Mouse (Mus musculus): ENCODE data around the gene Htr6. TPM values are rescaled to one million over a fixed set of nuclear protein-coding genes. Genes with fewer than 3 reads are reported as not detected.

Gene Htr6
- polyA plus RNA-seq, 1 experiment, result 0.76 TPM

DNA sequence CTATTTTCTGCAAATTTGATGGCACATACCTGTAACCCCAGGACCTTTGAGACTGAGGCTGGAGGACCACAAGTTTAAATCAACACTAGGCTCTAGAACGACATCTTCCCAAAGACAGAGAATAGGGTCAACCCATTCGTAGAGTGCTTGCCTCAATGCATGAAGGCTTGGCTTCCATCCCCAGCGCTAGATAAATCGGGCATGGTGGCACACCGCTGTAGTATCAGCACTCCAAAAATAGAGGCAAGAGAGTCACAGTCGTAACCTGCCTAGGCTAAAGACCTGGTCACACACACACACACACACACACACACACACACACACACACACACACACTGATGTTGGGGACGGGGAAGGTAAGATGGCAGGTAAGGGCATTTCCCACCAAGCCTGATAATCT is 4.9 kb upstream of the Htr6 start:
- Histone ChIP-seq H3K36me3 (ENCODE audit: control insufficient read depth, insufficient read depth, low read length) (peaks cover 5% of the 10 kb centered on the region; the same call in 1 of the 2 replicates), H3K27ac (ENCODE audit: insufficient read depth, low read depth, low read length) (no peak overlapping the region), H3K4me3 (ENCODE audit: low read depth, low read length) (no peak overlapping the region), H3K27me3 (ENCODE audit: control insufficient read depth, insufficient read depth, low read length) (peaks cover 5% of the 10 kb centered on the region), H3K4me1 (ENCODE audit: control insufficient read depth, insufficient read depth, insufficient read length, low read length) (peaks cover 18% of the 10 kb centered on the region)
- no peak for TF ChIP-seq POLR2A (IDR thresholded peaks at IDR 0.05; ENCODE audit: low read depth, low read length)
- WGBS, result 87% methylated on average over 7 of the region's 7 CpGs

DNA sequence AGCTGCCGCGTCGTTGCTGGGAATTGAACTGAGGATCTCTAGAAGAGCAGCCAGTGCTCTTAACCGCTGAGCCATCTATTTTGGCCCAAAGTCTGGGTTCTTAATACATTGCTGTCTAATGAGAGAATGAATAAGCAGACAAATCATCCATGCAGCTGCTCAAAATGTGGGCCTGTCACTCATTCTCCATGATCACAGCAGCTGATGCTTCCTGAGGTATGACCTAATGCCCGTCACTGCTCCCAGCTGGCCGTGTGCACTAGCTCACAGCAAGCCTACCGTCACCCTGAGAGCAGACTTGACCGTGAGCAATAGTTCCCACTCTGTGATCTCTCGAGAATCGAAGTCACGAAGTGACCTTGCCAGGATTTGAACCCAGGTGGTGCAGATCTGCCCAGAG is 4.1 kb upstream of the Htr6 start:
- Histone ChIP-seq H3K36me3 (ENCODE audit: control insufficient read depth, insufficient read depth, low read length) (peaks cover 4% of the 10 kb centered on the region; the same call in 1 of the 2 replicates), H3K4me3 (ENCODE audit: low read depth, low read length) (no peak overlapping the region), H3K4me1 (ENCODE audit: control insufficient read depth, insufficient read depth, insufficient read length, low read length) (peaks cover 24% of the 10 kb centered on the region), H3K27me3 (ENCODE audit: control insufficient read depth, insufficient read depth, low read length) (peaks cover 13% of the 10 kb centered on the region), H3K27ac (ENCODE audit: insufficient read depth, low read depth, low read length) (no peak overlapping the region)
- TF ChIP-seq CTCF (IDR thresholded peaks at IDR 0.05; ENCODE audit: extremely low read depth, insufficient read length, insufficient replicate concordance, low read depth, low read length) (no peak), POLR2A (IDR thresholded peaks at IDR 0.05; ENCODE audit: low read depth, low read length) (no peak)
- WGBS, result 89% methylated on average over 11 of the region's 11 CpGs

DNA sequence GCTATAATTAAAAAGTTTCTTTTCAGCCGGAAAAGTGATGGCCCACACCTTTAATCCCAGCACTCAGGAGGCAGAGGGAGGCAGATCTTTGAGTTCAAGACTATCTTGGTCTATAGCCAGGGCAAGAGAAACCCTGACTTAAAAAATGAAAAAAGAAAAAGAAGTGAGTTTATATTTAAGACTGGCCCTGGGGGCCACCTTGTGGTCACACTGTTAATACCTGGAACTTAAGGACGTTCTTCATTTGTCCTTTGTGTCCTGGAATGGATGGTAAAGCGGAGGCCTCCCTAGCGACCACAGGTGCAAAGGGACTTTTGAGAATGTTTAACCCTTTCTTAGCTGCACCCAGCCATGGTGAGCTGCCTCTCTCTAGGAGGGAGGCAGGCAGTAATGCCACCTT is 3.4 kb upstream of the Htr6 start:
- Histone ChIP-seq H3K4me3 (ENCODE audit: low read depth, low read length) (no peak overlapping the region), H3K27ac (ENCODE audit: insufficient read depth, low read depth, low read length) (no peak overlapping the region), H3K36me3 (ENCODE audit: control insufficient read depth, insufficient read depth, low read length) (peaks cover 2% of the 10 kb centered on the region; the same call in 1 of the 2 replicates), H3K4me1 (ENCODE audit: control insufficient read depth, insufficient read depth, insufficient read length, low read length) (peaks cover 26% of the 10 kb centered on the region), H3K27me3 (ENCODE audit: control insufficient read depth, insufficient read depth, low read length) (peaks cover 20% of the 10 kb centered on the region)
- TF ChIP-seq POLR2A (IDR thresholded peaks at IDR 0.05; ENCODE audit: low read depth, low read length) (no peak), CTCF (IDR thresholded peaks at IDR 0.05; ENCODE audit: extremely low read depth, insufficient read length, insufficient replicate concordance, low read depth, low read length) (0 out of 2 replicates have a peak, but pooled peaks have one; percentile 6)
- WGBS, result 18% methylated on average over 4 of the region's 4 CpGs

DNA sequence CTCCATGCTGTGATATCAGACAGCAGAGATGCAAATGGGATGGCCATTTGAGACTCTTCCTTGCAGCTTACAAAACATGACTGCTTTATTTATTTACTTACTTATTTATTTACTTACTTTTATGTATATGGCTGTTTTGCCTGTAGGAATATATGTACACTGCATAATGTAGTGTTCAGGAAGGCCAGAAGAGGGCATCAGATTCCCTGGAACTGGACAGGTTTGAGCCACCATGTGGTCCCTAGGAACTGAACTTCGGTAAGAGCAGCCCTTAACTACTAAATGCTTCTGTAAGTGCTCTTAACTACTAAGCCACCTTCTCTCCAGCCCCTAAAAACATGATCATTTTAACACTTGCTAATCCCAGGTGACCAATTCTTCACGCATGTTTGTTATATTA is 2.9 kb upstream of the Htr6 start:
- TF ChIP-seq CTCF (IDR thresholded peaks at IDR 0.05; ENCODE audit: extremely low read depth, insufficient read length, insufficient replicate concordance, low read depth, low read length) (peak; percentile 32; the same call in 1 of the 2 replicates), POLR2A (IDR thresholded peaks at IDR 0.05; ENCODE audit: low read depth, low read length) (no peak)
- WGBS, result 30% methylated on average over 2 of the region's 2 CpGs

DNA sequence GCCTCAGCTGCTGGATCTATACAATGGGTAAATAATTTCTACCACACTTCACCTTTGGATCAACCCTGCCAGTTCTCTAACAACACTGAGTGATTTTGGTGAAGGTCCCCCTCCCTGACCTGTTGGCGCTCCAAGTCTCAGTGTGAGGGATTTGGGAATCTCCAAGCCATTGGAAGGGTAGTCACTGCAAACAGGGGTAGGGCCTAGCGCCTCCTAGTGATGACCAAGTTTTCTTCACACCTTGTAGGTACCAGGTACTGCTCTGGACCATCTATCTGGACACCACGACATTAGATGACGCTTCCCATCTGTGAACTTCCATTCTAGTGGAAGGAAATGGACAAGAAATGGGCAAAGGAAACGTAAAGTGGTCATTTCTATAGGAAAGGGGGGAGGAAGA is 545 bp upstream of the Htr6 start:
- TF ChIP-seq POLR2A (IDR thresholded peaks at IDR 0.05; ENCODE audit: low read depth, low read length), result no peak
- TF ChIP-seq CTCF (IDR thresholded peaks at IDR 0.05; ENCODE audit: extremely low read depth, insufficient read length, insufficient replicate concordance, low read depth, low read length), result peak; percentile 44; the same call in 1 of the 2 replicates
- 18% methylated on average over 5 of the region's 5 CpGs for WGBS
- H3K4me3 ChIP-seq (ENCODE audit: low read depth, low read length), result peak overlapping the region; percentile 61; the same call in 1 of the 2 replicates

More for the DNA sequence above, 2.9 kb upstream of the Htr6 start:
- H3K4me1 ChIP-seq (ENCODE audit: control insufficient read depth, insufficient read depth, insufficient read length, low read length), result peaks cover 26% of the 10 kb centered on the region
- H3K36me3 ChIP-seq (ENCODE audit: control insufficient read depth, insufficient read depth, low read length), result peaks cover 2% of the 10 kb centered on the region; the same call in 1 of the 2 replicates
- H3K4me3 ChIP-seq (ENCODE audit: low read depth, low read length), result no peak overlapping the region
- H3K27me3 ChIP-seq (ENCODE audit: control insufficient read depth, insufficient read depth, low read length), result peaks cover 23% of the 10 kb centered on the region
- no peak overlapping the region for H3K27ac ChIP-seq (ENCODE audit: insufficient read depth, low read depth, low read length)

DNA sequence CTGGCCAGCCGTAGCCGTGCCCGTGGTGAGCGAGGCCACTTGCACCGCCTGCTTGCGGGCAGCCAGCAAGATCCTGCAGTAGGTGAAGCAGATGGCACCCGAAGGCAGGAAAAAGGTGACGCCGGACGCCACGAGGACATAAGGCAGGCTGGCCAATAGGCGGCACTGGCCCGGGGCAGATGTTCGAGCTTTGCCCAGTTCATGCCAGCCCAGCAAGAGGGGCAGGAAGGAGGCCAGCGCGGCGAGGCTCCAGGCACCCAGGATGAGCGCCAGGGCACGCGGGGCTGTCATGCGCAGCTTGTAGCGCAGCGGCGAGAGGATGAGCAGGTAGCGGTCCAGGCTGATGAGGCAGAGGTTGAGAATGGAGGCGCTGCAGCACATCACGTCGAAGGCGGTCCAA is 1.3 kb downstream of the Htr6 start:
- 30% methylated on average over 29 of the region's 29 CpGs for WGBS
- no peak for TF ChIP-seq POLR2A (IDR thresholded peaks at IDR 0.05; ENCODE audit: low read depth, low read length)
- no peak for TF ChIP-seq CTCF (IDR thresholded peaks at IDR 0.05; ENCODE audit: extremely low read depth, insufficient read length, insufficient replicate concordance, low read depth, low read length)
- no peaks in the 10 kb centered on the region for H3K36me3 ChIP-seq (ENCODE audit: control insufficient read depth, insufficient read depth, low read length)

More for the DNA sequence above, 545 bp upstream of the Htr6 start:
- H3K36me3 ChIP-seq (ENCODE audit: control insufficient read depth, insufficient read depth, low read length), result no peaks in the 10 kb centered on the region
- peaks cover 23% of the 10 kb centered on the region for H3K27me3 ChIP-seq (ENCODE audit: control insufficient read depth, insufficient read depth, low read length)
- peaks cover 11% of the 10 kb centered on the region for H3K4me1 ChIP-seq (ENCODE audit: control insufficient read depth, insufficient read depth, insufficient read length, low read length)
- H3K27ac ChIP-seq (ENCODE audit: insufficient read depth, low read depth, low read length), result no peak overlapping the region

DNA sequence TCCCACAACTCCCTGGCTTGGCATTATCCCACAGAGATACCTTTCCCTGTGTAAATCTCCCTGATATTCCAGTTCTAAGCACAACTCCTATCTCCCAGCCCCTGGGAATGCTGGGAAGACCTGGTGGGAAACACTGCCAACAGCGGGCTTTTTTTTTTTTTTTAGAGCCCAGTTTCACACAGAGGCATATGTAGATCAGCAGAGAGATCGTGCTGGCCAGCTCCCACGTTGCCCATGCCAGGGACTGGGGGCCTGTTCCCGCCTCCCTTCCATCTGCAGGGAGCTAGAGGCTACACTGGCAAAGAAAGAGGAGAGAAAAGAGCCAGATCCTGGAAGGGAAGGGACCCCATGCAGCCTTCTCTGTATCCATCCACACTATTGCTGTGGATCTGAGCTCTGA is 7.1 kb downstream of the Htr6 start:
- Histone ChIP-seq H3K27me3 (ENCODE audit: control insufficient read depth, insufficient read depth, low read length) (no peaks in the 10 kb centered on the region; the same call in 1 of the 2 replicates), H3K36me3 (ENCODE audit: control insufficient read depth, insufficient read depth, low read length) (no peaks in the 10 kb centered on the region), H3K4me1 (ENCODE audit: control insufficient read depth, insufficient read depth, insufficient read length, low read length) (no peaks in the 10 kb centered on the region; the same call in 1 of the 2 replicates), H3K4me3 (ENCODE audit: low read depth, low read length) (no peak overlapping the region), H3K27ac (ENCODE audit: insufficient read depth, low read depth, low read length) (no peak overlapping the region)
- no peak for TF ChIP-seq POLR2A (IDR thresholded peaks at IDR 0.05; ENCODE audit: low read depth, low read length)
- TF ChIP-seq CTCF (IDR thresholded peaks at IDR 0.05; ENCODE audit: extremely low read depth, insufficient read length, insufficient replicate concordance, low read depth, low read length), result no peak
- 35% methylated on average over 4 of the region's 4 CpGs for WGBS

More for the DNA sequence above, 1.3 kb downstream of the Htr6 start:
- H3K27ac ChIP-seq (ENCODE audit: insufficient read depth, low read depth, low read length), result no peak overlapping the region
- peak overlapping the region; percentile 61; the same call in 1 of the 2 replicates for H3K4me3 ChIP-seq (ENCODE audit: low read depth, low read length)
- peaks cover 11% of the 10 kb centered on the region for H3K4me1 ChIP-seq (ENCODE audit: control insufficient read depth, insufficient read depth, insufficient read length, low read length)
- H3K27me3 ChIP-seq (ENCODE audit: control insufficient read depth, insufficient read depth, low read length), result peaks cover 23% of the 10 kb centered on the region

Measured in small intestine, adult 2 months (tissue).